Mouse (Mus musculus) NIH3T3 (cell line): Measurements from ENCODE around the gene Vamp1.
A peak's percentile ranks its signal among the peaks of the same experiment; 100 is the strongest.

Source experiments
- DNase-seq: peaks from one replicate; pipeline ENCODE4 v3.0.0-alpha.2; 2012; ENCODE audit warnings: low read depth

Vamp1 gene

GRCm38 (mm10) chr6:125288730-125289129 is 73.4 kb downstream of the Vamp1 start:
- DNase-seq = no peak

GRCm38 (mm10) chr6:125291329-125291728 is 76.0 kb downstream of the Vamp1 start:
- peak; percentile 82 for DNase-seq

GRCm38 (mm10) chr6:125292256-125292655 is 76.9 kb downstream of the Vamp1 start:
- DNase-seq = no peak

- no peak for DNase-seq
Measured at GRCm38 (mm10) chr6:125294049-125294448, 78.7 kb downstream of the Vamp1 start.
